Mouse (Mus musculus): Measurements from ENCODE around the gene Palm2. TPM values are rescaled to one million over a fixed set of nuclear protein-coding genes. Genes with fewer than 3 reads are reported as not detected.

Palm2 gene
- polyA plus RNA-seq, 1 experiment from 2014 or later: 1.3 TPM

DNA sequence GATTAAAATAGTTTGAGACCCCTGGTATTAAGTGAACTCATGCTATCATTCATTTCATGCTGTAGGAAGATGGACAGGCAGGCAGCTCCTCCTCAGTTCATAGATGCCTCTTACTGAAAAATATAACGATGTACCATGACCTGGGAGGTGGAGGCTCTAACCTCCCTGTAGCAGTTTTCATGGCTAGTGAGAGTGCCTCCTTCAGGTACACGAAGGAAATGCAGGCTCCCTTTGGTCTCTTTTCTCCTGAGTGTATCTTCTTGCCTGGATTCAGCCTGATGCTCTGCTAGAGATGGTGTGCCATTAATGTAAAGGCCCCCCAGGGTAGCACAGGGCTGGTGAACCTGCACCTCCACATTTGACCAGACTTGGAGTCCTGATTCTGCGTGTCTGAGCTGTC, 222.8 kb downstream of the Palm2 start:
- ATAC-seq: no peak
- H3K4me1 ChIP-seq: peaks cover 14% of the 10 kb centered on the region
- H3K27me3 ChIP-seq: no peaks in the 10 kb centered on the region
- no peak overlapping the region for H3K4me2 ChIP-seq
- H3K36me3 ChIP-seq (ENCODE audit: poor library complexity, severe bottlenecking): no peaks in the 10 kb centered on the region
- H3K4me3 ChIP-seq: no peak overlapping the region
- H3K27ac ChIP-seq: no peak overlapping the region
- H3K9ac ChIP-seq: no peak overlapping the region
- WGBS: 89% methylated on average over 3 of the region's 3 CpGs
- no peaks in the 10 kb centered on the region; the same call in 1 of the 2 replicates for H3K9me3 ChIP-seq (replicated peaks)

DNA sequence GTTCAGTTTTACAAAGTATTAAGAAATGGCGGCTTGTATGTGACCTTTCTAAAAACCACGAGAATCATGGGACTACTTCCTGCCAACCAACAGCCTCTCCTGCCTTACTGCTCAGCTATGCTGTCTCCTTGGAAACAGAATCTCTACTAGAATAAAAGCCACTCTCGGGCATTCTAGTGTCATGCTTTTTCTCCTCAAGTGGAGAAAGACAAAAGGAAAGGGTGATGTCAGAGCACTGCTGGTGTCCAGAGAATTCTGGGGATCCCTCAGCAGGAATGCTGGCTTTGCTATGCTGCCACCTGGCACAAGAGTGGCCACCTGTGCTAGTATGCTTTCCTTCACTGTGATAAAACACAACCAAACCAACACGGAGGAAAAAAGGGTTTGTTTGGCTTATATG, 226.4 kb downstream of the Palm2 start:
- Histone ChIP-seq H3K27me3 (no peaks in the 10 kb centered on the region), H3K9ac (no peak overlapping the region), H3K4me2 (peak overlapping the region; percentile 19; the same call in 1 of the 2 replicates), H3K9me3 (replicated peaks) (no peaks in the 10 kb centered on the region; the same call in 1 of the 2 replicates), H3K4me3 (no peak overlapping the region), H3K36me3 (ENCODE audit: poor library complexity, severe bottlenecking) (no peaks in the 10 kb centered on the region), H3K27ac (no peak overlapping the region), H3K4me1 (peaks cover 14% of the 10 kb centered on the region)
- 5% methylated on average over 4 of the region's 4 CpGs for whole genome bisulfite sequencing
- ATAC-seq: peak; percentile 57; the same call in 1 of the 2 replicates

DNA sequence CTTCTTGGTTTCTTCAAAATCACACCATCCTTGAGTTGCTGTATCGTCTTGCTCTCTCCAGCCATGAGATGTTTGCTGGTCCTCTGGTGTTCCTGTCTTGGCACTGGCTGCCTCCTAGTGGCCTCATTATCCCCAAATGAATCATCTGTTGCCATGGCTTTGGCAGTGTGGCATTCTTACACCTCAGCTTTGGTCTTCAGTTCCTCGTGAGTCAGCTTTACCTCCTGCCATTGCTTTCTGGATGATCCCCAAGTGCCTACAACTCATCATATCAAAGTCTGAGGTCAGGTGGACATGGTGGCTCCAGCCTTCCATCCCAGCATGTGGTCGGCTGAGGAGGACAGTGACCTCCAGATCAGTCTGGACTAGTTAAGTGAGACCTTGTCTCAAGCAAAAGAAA, 232.1 kb downstream of the Palm2 start:
- Histone ChIP-seq H3K27ac (no peak overlapping the region), H3K36me3 (ENCODE audit: poor library complexity, severe bottlenecking) (no peaks in the 10 kb centered on the region), H3K4me3 (no peak overlapping the region), H3K4me1 (no peaks in the 10 kb centered on the region), H3K27me3 (no peaks in the 10 kb centered on the region), H3K9me3 (replicated peaks) (no peaks in the 10 kb centered on the region), H3K9ac (no peak overlapping the region), H3K4me2 (no peak overlapping the region)
- ATAC-seq: no peak
- 78% methylated on average over 3 of the region's 3 CpGs for WGBS

DNA sequence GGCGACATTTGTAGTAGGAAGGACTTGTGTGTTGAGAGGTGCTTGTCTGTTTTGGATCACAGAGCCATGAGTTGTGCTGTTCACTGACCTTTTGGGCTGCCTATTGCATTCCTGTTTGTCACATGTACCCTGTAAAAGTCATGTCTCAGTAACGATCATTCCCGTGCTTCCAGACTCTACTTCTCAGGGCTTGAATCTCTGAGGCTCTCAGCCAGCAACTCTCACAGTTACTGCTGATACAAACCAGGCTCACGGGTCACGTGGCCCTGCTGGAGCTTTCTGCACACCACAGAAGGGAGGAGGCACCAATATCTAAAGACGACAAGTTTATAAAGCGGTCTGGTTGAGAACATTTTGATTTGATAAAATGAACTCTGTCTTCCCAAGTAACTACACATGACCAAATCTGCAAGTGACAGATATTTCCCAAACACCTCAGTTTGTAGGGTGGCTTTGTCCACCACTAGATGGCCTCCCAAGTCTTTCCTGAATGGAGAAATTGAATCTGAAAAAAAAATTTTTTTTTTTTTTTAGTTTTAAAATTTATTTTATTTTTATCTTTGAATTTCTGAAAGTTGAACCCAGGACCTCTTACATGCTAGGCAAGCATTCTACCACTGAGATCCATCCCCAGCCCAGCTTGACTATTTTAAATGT, 236.9 kb downstream of the Palm2 start:
- Histone ChIP-seq H3K27me3 (no peaks in the 10 kb centered on the region), H3K9ac (no peak overlapping the region), H3K4me3 (no peak overlapping the region), H3K4me1 (peaks cover 4% of the 10 kb centered on the region), H3K36me3 (ENCODE audit: poor library complexity, severe bottlenecking) (no peaks in the 10 kb centered on the region), H3K9me3 (replicated peaks) (no peaks in the 10 kb centered on the region), H3K27ac (no peak overlapping the region), H3K4me2 (no peak overlapping the region)
- no peak for ATAC-seq
- WGBS: 73% methylated on average over 7 of the region's 7 CpGs

DNA sequence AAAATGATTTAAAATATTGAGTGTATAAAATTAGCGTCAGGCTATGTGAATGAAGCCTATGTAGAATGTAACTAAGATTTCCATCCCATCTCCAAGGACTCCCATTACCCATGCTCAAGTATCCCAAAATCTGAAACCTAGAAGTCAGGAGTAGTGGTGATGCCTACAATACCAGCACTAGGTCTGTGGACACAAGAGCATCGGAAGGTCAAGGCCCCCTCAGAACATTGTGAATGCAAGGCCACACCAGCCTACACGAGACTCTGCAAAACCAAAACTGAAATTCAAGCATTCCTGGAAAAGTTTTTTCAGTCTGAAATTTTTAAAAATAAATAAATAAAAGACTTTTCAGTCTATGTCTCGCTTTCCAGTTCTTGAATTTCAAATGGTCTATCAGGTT, 238.5 kb downstream of the Palm2 start:
- H3K4me3 ChIP-seq: no peak overlapping the region
- no peaks in the 10 kb centered on the region for H3K36me3 ChIP-seq (ENCODE audit: poor library complexity, severe bottlenecking)
- WGBS: 83% methylated on average over 4 of the region's 4 CpGs
- H3K9ac ChIP-seq: no peak overlapping the region
- H3K27ac ChIP-seq: no peak overlapping the region
- peaks cover 4% of the 10 kb centered on the region for H3K4me1 ChIP-seq
- H3K4me2 ChIP-seq: no peak overlapping the region
- ATAC-seq: no peak
- no peaks in the 10 kb centered on the region for H3K9me3 ChIP-seq (replicated peaks)
- no peaks in the 10 kb centered on the region for H3K27me3 ChIP-seq

DNA sequence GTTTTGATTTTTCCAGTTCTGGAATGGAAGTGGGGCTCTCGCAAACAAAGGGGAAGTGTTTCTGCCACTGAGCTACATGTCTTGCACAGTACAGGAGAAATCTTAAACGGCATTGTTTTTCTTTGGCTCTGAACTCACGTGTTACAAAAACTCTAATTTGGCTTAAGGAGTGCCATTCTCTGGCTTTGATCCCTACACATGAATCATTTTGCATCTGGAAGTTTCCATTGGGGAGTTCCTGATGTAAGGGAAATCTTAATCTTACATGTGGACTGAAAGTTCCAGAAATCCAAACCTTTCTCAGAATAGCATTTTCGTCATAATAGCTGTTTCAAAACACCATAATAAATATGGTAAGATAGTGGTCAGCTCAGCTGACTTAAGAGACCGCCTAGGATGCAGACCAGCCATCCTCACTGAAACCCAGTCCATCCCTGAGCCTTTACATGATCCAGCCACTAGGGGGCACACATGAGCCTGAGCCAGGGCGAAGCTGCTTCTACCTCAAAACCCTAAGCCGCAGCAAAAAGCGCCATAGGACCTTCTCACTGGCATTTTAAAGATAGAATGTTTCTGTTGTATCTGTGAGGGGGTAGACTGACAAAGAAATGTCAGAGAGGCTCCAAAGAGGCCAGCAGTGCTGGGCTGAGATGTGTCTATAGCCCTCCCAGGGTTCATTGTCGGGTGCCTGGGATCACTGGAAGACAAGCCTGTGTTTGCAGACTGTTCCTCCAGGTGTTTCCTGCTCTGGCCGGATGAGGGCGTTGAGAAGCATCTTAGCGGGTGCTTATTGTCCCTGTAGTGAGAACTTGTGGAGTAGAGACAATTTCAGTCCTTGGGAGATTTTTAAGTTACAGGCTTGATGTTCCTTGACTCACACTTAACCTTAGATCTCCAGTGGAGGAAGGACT, 239.2 kb downstream of the Palm2 start:
- no peaks in the 10 kb centered on the region for H3K36me3 ChIP-seq (ENCODE audit: poor library complexity, severe bottlenecking)
- ATAC-seq: peak; percentile 81
- H3K27ac ChIP-seq: no peak overlapping the region
- peak overlapping the region; percentile 57 for H3K4me2 ChIP-seq
- peak overlapping the region; percentile 23 for H3K4me3 ChIP-seq
- H3K4me1 ChIP-seq: peaks cover 4% of the 10 kb centered on the region
- H3K9ac ChIP-seq: peak overlapping the region; percentile 58
- WGBS: 14% methylated on average over 12 of the region's 12 CpGs
- H3K27me3 ChIP-seq: no peaks in the 10 kb centered on the region
- no peaks in the 10 kb centered on the region for H3K9me3 ChIP-seq (replicated peaks)

DNA sequence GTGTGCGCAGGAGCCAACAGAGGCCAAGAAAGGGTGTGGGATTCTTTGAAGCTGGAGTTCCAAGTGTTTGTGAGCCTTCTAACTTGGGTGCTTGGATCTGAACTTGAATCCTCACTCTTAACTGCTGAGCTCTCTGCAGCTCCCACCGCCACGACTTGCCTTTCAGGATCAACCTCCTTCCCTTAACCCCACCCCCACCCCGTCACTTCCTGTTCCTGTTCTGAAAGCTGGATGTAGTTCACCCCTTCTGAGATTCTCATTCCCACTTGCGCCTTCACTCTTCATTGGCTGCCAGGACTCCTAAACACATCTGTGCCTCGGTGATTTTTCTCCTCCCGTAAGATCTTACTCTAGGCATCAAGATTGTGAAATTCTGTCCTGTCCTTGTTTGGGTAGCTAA, 240.3 kb downstream of the Palm2 start:
- no peaks in the 10 kb centered on the region for H3K9me3 ChIP-seq (replicated peaks)
- no peak overlapping the region for H3K9ac ChIP-seq
- no peaks in the 10 kb centered on the region for H3K27me3 ChIP-seq
- no peaks in the 10 kb centered on the region for H3K36me3 ChIP-seq (ENCODE audit: poor library complexity, severe bottlenecking)
- ATAC-seq: no peak
- no peak overlapping the region for H3K27ac ChIP-seq
- H3K4me3 ChIP-seq: no peak overlapping the region
- WGBS: 83% methylated on average over 7 of the region's 7 CpGs
- no peak overlapping the region for H3K4me2 ChIP-seq
- H3K4me1 ChIP-seq: peaks cover 4% of the 10 kb centered on the region

DNA sequence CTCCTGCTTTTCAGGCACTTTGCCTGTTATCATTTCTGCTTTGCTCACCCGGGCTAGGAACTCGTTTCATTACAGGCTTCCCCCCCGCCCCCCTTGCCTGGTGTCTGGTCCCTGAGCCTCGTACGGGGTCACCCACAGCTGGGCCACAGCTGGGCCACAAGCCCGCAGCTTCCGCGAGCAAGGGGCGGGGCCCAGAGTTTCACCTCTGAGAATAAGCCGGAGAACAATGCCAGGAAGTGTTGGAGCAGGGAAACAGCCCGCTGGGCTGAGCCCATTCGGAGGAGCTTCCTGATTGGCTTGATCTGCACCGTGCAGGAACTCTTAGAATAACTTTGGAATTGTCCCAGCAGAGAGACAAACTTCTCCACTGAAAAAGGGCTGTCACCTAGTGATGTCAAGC, 241.3 kb downstream of the Palm2 start:
- WGBS: 4% methylated on average over 13 of the region's 13 CpGs
- ATAC-seq: peak; percentile 44; the same call in 1 of the 2 replicates
- no peaks in the 10 kb centered on the region for H3K36me3 ChIP-seq (ENCODE audit: poor library complexity, severe bottlenecking)
- no peak overlapping the region for H3K4me3 ChIP-seq
- H3K4me1 ChIP-seq: peaks cover 4% of the 10 kb centered on the region
- H3K4me2 ChIP-seq: peak overlapping the region; percentile 53
- no peaks in the 10 kb centered on the region for H3K27me3 ChIP-seq
- no peaks in the 10 kb centered on the region for H3K9me3 ChIP-seq (replicated peaks)
- H3K9ac ChIP-seq: no peak overlapping the region
- no peak overlapping the region for H3K27ac ChIP-seq

DNA sequence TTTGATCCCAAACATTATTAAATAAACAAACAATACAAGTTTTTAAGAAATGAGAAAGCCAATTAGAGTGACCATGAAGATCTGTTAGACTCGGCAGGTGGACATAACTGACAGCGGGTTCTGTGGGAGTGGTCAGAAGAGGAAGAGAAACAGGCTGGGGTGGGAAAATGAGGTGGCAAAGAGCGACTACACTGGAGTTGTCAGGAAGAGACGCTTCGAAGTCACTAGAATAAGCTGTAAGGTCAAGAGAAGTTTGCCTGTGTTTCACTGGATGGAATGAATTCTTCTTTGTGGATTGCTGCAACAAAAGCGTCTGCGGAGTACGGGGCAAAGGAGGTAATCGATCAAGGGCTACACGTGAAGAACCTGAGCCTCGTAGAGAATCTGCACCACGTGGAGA, 243.9 kb downstream of the Palm2 start:
- Histone ChIP-seq H3K9me3 (replicated peaks) (no peaks in the 10 kb centered on the region), H3K27me3 (no peaks in the 10 kb centered on the region), H3K36me3 (ENCODE audit: poor library complexity, severe bottlenecking) (no peaks in the 10 kb centered on the region), H3K4me1 (peaks cover 4% of the 10 kb centered on the region), H3K4me2 (no peak overlapping the region), H3K9ac (no peak overlapping the region), H3K27ac (no peak overlapping the region), H3K4me3 (no peak overlapping the region)
- ATAC-seq: no peak
- 82% methylated on average over 12 of the region's 12 CpGs for WGBS

DNA sequence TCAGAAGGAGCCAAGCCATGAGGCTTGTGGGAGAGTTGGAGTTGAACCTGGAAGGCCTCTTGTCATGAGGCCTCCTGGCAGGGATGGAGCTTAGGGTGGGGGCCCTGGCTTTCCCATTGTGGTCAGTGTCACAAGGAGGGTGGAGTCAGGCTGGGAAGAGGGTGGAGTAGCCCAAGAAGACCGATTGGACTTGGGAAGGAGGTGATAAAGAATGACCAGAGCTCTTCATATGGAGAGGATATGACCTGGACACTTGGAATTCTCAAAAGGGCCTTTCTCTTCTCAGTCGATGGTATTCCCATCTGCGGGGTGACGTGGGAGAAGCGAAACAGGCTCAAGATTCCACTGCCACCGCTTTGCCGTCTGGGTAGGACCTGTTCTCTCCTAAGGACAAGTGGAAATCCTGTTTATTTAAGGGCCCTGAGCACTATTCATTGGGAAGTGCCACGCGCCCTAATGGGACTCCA, 245.0 kb downstream of the Palm2 start:
- H3K27ac ChIP-seq: no peak overlapping the region
- H3K4me1 ChIP-seq: peaks cover 4% of the 10 kb centered on the region
- H3K9me3 ChIP-seq (replicated peaks): no peaks in the 10 kb centered on the region
- no peak for ATAC-seq
- no peak overlapping the region for H3K9ac ChIP-seq
- no peaks in the 10 kb centered on the region for H3K36me3 ChIP-seq (ENCODE audit: poor library complexity, severe bottlenecking)
- no peak overlapping the region for H3K4me2 ChIP-seq
- no peaks in the 10 kb centered on the region for H3K27me3 ChIP-seq
- 85% methylated on average over 9 of the region's 9 CpGs for WGBS
- no peak overlapping the region for H3K4me3 ChIP-seq

DNA sequence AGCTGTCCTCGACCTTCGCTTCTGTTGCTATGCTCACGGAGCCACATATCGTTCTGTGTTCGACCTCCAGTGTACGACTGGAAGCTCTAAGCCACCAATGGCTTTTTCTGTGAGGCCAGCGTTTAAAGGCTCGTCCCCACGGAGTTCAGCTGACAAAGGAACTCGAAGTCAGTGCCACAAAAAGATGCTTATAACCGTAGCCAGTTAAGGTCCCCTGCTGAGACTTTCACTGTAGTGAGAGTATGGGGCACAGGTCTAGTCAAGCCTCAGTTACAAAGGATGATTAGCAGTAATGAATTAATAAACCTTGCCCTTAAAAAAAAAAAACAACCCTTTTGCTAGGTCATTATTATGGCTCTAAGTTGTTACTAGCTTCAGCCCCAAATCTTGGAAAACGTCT, 246.1 kb downstream of the Palm2 start:
- H3K4me2 ChIP-seq: no peak overlapping the region
- H3K9me3 ChIP-seq (replicated peaks): no peaks in the 10 kb centered on the region
- no peaks in the 10 kb centered on the region for H3K27me3 ChIP-seq
- H3K4me3 ChIP-seq: no peak overlapping the region
- H3K4me1 ChIP-seq: peaks cover 4% of the 10 kb centered on the region
- no peak for ATAC-seq
- no peak overlapping the region for H3K27ac ChIP-seq
- WGBS: 57% methylated on average over 12 of the region's 12 CpGs
- H3K9ac ChIP-seq: no peak overlapping the region
- H3K36me3 ChIP-seq (ENCODE audit: poor library complexity, severe bottlenecking): no peaks in the 10 kb centered on the region

DNA sequence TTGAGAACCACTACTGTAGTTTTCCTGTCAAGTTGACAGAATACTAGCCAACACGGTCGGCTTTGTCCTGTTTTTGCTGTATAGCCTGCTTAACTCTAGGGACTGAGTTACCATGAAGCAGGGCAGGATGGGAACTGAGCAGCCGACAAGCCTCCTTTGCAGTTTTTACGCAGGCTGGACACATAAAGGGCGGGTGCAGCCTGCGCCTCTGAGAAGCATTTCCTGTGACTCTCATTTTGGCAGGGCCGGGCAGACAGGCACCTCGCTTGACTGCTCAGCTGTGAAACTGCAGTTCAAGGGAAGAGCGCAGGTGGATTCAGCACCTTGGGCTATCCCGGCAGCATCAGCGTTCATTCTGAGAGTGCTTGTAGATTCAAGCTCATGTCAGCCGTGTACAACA, 247.5 kb downstream of the Palm2 start:
- Histone ChIP-seq H3K4me2 (no peak overlapping the region), H3K27ac (no peak overlapping the region), H3K9me3 (replicated peaks) (no peaks in the 10 kb centered on the region), H3K27me3 (no peaks in the 10 kb centered on the region), H3K36me3 (ENCODE audit: poor library complexity, severe bottlenecking) (no peaks in the 10 kb centered on the region), H3K4me1 (no peaks in the 10 kb centered on the region), H3K4me3 (no peak overlapping the region), H3K9ac (no peak overlapping the region)
- no peak for ATAC-seq
- WGBS: 66% methylated on average over 12 of the region's 12 CpGs

All from forebrain, embryonic 13.5 days (tissue).